Mouse (Mus musculus) stomach, postnatal 0 days (tissue): ENCODE results near the gene Gstp2. TPM values are rescaled to one million over a fixed set of nuclear protein-coding genes. Genes with fewer than 3 reads are reported as not detected.
A peak's percentile ranks its signal among the peaks of the same experiment; 100 is the strongest.
"Not testable (repeated sequence)": the region's sequence is repeated elsewhere in the genome, so short reads cannot be mapped to it uniquely, and the experiment has no call there.

Experiments used
- ATAC-seq: fragments of 200-750 bp; cut with Nextera tagmentation; 2 replicates; pipeline ENCODE4 v1.8.0; 2017; ENCODE audit not compliant: low FRiP score, low TSS enrichment
- DNase-seq: peaks from one replicate; pipeline ENCODE4 v3.0.0-alpha.2; 2016; ENCODE audit warnings: low spot score
- H3K27ac ChIP-seq: fragments of 300-500 bp; sonication (generic); replicated peaks from 2 replicates; pipeline ENCODE4 v1.5.1; 2014; ENCODE audit warnings: mild to moderate bottlenecking, control low read depth
- H3K27me3 ChIP-seq: fragments of 300-500 bp; sonication (generic); 2 replicates; pipeline ENCODE4 v1.6.1; 2014; ENCODE audit warnings: low read length; ENCODE audit not compliant: control insufficient read depth, insufficient read depth
- H3K36me3 ChIP-seq: fragments of 300-500 bp; sonication (generic); 2 replicates; pipeline ENCODE4 v1.6.1; 2014; ENCODE audit warnings: low read length, mixed read lengths; ENCODE audit not compliant: control insufficient read depth, insufficient read depth
- H3K4me1 ChIP-seq: fragments of 300-500 bp; sonication (generic); replicated peaks from 2 replicates; pipeline ENCODE4 v1.6.1; 2014; ENCODE audit warnings: antibody characterized with exemption; ENCODE audit not compliant: control insufficient read depth, insufficient read depth
- H3K4me2 ChIP-seq: fragments of 300-500 bp; sonication (generic); replicated peaks from 2 replicates; pipeline ENCODE4 v1.6.1; 2014; ENCODE audit warnings: low read depth, mild to moderate bottlenecking, control low read depth, moderate library complexity
- H3K4me3 ChIP-seq: fragments of 300-500 bp; sonication (generic); 2 replicates; pipeline ENCODE4 v1.5.1; 2014; ENCODE audit warnings: low read depth, low read length, control low read depth
- H3K9ac ChIP-seq: fragments of 300-500 bp; sonication (generic); 2 replicates; pipeline ENCODE4 v1.6.1; 2014; ENCODE audit warnings: mild to moderate bottlenecking, low read length, control low read depth, mixed read lengths
- H3K9me3 ChIP-seq: fragments of 300-500 bp; sonication (generic); 2 replicates; pipeline ENCODE4 v1.6.1; 2016; ENCODE audit warnings: low read length; ENCODE audit not compliant: control insufficient read depth
- CTCF ChIP-seq: IDR thresholded peaks from 2 replicates; pipeline ENCODE4 v1.5.1; 2016; ENCODE audit warnings: antibody characterized with exemption, low read depth, mild to moderate bottlenecking, moderate library complexity
- EP300 ChIP-seq: optimal IDR thresholded peaks from 2 replicates; pipeline ENCODE3; 2016; ENCODE audit warnings: antibody characterized with exemption
- WGBS: fragments of 180-500 bp; shearing (Covaris S2); extraction: QIAGEN DNeasy Blood & Tissue Kit; methylation state at CpG from one replicate; pipeline ENCODE4 v1.1.7; 2014; 5-methylcytosine and 5-hydroxymethylcytosine counted together
- polyA plus RNA-seq: library from polyadenylated mRNA; unstranded; fragments of >200 nt; fragmentation: Nextera tagmentation; extraction: Ambion mirVana; gene quantifications from 2 replicates; pipeline ENCODE4 v1.2.1, GENCODE M21; 2015

Gstp2 gene
- polyA plus RNA-seq, 1 experiment from 2014 or later, result 93.1 TPM

- DNase-seq, result peak; percentile 84
Measured at GRCm38 (mm10) chr19:4047859-4048258, 2.0 kb upstream of the Gstp2 start.

GRCm38 (mm10) chr19:4046866-4047254 is 1.0 kb upstream of the Gstp2 start:
- peak overlapping the region; percentile 93 for H3K27ac ChIP-seq

More at GRCm38 (mm10) chr19:4047859-4048258, 2.0 kb upstream of the Gstp2 start:
- Histone ChIP-seq H3K9ac (no peak overlapping the region), H3K4me3 (no peak overlapping the region), H3K27me3 (no peaks in the 10 kb centered on the region), H3K4me2 (no peak overlapping the region), H3K9me3 (no peaks in the 10 kb centered on the region), H3K27ac (peak overlapping the region; percentile 81; the same call in 1 of the 2 replicates), H3K36me3 (no peaks in the 10 kb centered on the region), H3K4me1 (no peaks in the 10 kb centered on the region)
- TF ChIP-seq EP300 (no peak), CTCF (peak; percentile 88)
- 13% methylated on average over 4 of the region's 4 CpGs for WGBS
- no peak for ATAC-seq

GRCm38 (mm10) chr19:4044109-4044508 is 1.7 kb downstream of the Gstp2 start:
- DNase-seq, H3K9ac ChIP-seq, H3K9me3 ChIP-seq, H3K36me3 ChIP-seq, H3K4me2 ChIP-seq, H3K4me3 ChIP-seq, H3K27me3 ChIP-seq, ATAC-seq, H3K27ac ChIP-seq, H3K4me1 ChIP-seq: not testable (repeated sequence)
- WGBS, result 82% methylated on average over 5 of the region's 5 CpGs

More at GRCm38 (mm10) chr19:4046866-4047254, 1.0 kb upstream of the Gstp2 start:
- ATAC-seq (peak; percentile 62), DNase-seq (peak; percentile 86)
- WGBS, result 50% methylated on average over 8 of the region's 8 CpGs
- no peak overlapping the region for H3K9ac ChIP-seq
- no peak overlapping the region for H3K4me3 ChIP-seq
- no peak overlapping the region for H3K4me2 ChIP-seq
- no peaks in the 10 kb centered on the region for H3K27me3 ChIP-seq
- no peaks in the 10 kb centered on the region for H3K9me3 ChIP-seq
- no peaks in the 10 kb centered on the region for H3K36me3 ChIP-seq
- TF ChIP-seq CTCF (no peak), EP300 (no peak)
- no peaks in the 10 kb centered on the region for H3K4me1 ChIP-seq

- H3K9me3 ChIP-seq, result no peaks in the 10 kb centered on the region
- no peaks in the 10 kb centered on the region for H3K27me3 ChIP-seq
- DNase-seq, result peak; percentile 85
- H3K4me2 ChIP-seq, result 0 out of 2 replicates have a peak overlapping the region, but pooled peaks have one; percentile 14
- H3K9ac ChIP-seq, result no peak overlapping the region
- 46% methylated on average over 14 of the region's 14 CpGs for WGBS
- no peak for TF ChIP-seq EP300
- TF ChIP-seq CTCF, result no peak
- 0 out of 2 replicates have a peak overlapping the region, but pooled peaks have one; percentile 24 for H3K27ac ChIP-seq
- no peaks in the 10 kb centered on the region for H3K4me1 ChIP-seq
- no peak overlapping the region for H3K4me3 ChIP-seq
- ATAC-seq, result peak; percentile 66
- H3K36me3 ChIP-seq, result no peaks in the 10 kb centered on the region
Measured at GRCm38 (mm10) chr19:4042124-4042523, 3.7 kb downstream of the Gstp2 start.

GRCm38 (mm10) chr19:4041500-4041899 is 4.3 kb downstream of the Gstp2 start:
- not testable (repeated sequence) for H3K4me2 ChIP-seq, H3K36me3 ChIP-seq, H3K27ac ChIP-seq, H3K4me1 ChIP-seq, H3K9ac ChIP-seq, H3K9me3 ChIP-seq, H3K4me3 ChIP-seq, H3K27me3 ChIP-seq, DNase-seq, ATAC-seq
- 88% methylated on average over 3 of the region's 4 CpGs for WGBS

GRCm38 (mm10) chr19:4040941-4041340 is 4.9 kb downstream of the Gstp2 start:
- H3K9me3 ChIP-seq, ATAC-seq, H3K36me3 ChIP-seq, H3K4me1 ChIP-seq, H3K27ac ChIP-seq, H3K27me3 ChIP-seq, DNase-seq, H3K4me3 ChIP-seq, H3K4me2 ChIP-seq, H3K9ac ChIP-seq: not testable (repeated sequence)
- WGBS, result 87% methylated on average over 5 of the region's 5 CpGs
